Mouse (Mus musculus): Measurements from ENCODE around the gene Chit1. TPM values are rescaled to one million over a fixed set of nuclear protein-coding genes. Genes with fewer than 3 reads are reported as not detected.

Gene Chit1
- total and polyA plus RNA-seq, 2 experiments from 2014 or later, result 0.19 to 0.41 TPM

DNA sequence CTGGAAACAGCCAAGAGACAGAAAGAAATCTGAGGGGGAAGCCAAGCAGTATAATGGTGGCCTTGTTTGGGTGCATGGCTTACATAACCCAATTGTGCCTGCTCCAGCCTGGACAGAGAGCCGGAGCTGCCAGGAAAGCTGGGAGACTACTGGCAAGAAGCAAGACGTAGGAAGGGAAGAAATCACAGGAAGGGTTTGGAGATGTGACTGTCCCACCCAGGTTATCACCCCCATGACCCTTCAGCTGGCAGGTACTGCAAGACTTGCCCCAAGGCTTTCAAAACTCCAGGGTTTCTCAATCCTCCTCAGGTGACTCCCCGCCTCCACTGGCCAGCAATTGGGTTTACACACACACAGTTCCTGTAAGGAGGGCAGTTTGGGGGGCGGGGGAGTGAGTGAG is 71.0 kb downstream of the Chit1 start, which contains the start of gene Chil1:
Gene Chil1, plus strand, starts transcription at position 152 of the 400 bp plus-strand sequence.
- Histone ChIP-seq H3K4me1 (ENCODE audit: insufficient read depth) (no peaks in the 10 kb centered on the region; the same call in 1 of the 2 replicates), H3K4me3 (ENCODE audit: low read depth, low read length) (no peak within 1 kb of the TSS), H3K27ac (ENCODE audit: low read depth, low read length) (no peak within 1 kb of the TSS), H3K9me3 (ENCODE audit: low read length) (no peaks in the 10 kb centered on the region), H3K36me3 (ENCODE audit: insufficient read depth) (no peaks in the 10 kb centered on the region), H3K27me3 (ENCODE audit: insufficient read depth, low read length) (no peaks in the 10 kb centered on the region), H3K9ac (no peak within 1 kb of the TSS), H3K4me2 (ENCODE audit: low read depth) (no peak within 1 kb of the TSS)
- DNase-seq (no peak), ATAC-seq (peak; percentile 55)
- WGBS, result 42% methylated on average over 4 of the region's 4 CpGs
- no peak for TF ChIP-seq CTCF (IDR thresholded peaks at IDR 0.05; ENCODE audit: low read depth)

DNA sequence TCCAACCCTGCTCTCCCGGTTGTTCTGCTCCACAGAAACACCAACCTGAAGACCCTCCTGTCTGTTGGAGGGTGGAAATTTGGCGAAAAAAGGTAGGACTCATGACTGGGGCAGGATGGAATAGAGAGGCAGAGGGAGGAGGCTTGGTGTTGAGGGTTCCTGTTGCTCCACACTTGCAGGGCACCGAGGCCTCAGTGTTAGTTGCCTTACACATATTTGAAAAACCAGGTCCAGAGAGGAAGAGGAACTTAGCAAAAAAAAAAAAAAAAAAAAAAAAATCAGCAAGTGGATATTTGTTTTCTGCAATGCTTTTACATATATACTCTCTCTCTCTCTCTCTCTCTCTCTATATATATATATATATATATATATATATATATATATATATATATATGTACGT is 73.0 kb downstream of the Chit1 start:
- H3K4me3 ChIP-seq (ENCODE audit: low read depth, low read length), result no peak overlapping the region
- TF ChIP-seq CTCF (IDR thresholded peaks at IDR 0.05; ENCODE audit: low read depth), result no peak
- no peak for ATAC-seq
- H3K9ac ChIP-seq, result no peak overlapping the region
- no peak overlapping the region for H3K4me2 ChIP-seq (ENCODE audit: low read depth)
- DNase-seq, result no peak
- H3K27me3 ChIP-seq (ENCODE audit: insufficient read depth, low read length), result no peaks in the 10 kb centered on the region
- no peak overlapping the region for H3K27ac ChIP-seq (ENCODE audit: low read depth, low read length)
- peaks cover 5% of the 10 kb centered on the region for H3K4me1 ChIP-seq (ENCODE audit: insufficient read depth)
- H3K9me3 ChIP-seq (ENCODE audit: low read length), result no peaks in the 10 kb centered on the region
- no peaks in the 10 kb centered on the region for H3K36me3 ChIP-seq (ENCODE audit: insufficient read depth)
- 90% methylated on average over 4 of the region's 4 CpGs for WGBS

DNA sequence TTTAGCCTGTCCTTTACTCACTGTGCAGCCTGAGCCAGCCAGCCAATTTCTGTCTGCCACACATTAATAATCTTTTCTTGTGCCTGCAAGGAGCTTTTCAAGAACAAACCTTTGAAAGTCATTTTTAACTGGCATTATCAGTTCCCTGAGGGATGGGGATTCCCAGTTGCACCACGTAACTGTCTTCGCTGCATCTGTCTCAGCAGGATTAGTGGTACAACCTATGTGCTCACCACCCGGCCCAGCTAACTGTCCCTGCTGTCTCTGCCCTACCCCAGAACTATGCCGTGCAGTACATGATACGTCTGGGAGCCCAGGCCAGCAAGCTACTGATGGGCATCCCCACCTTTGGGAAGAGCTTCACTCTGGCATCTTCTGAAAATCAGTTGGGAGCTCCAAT is 77.2 kb downstream of the Chit1 start:
- Histone ChIP-seq H3K9me3 (ENCODE audit: low read length) (no peaks in the 10 kb centered on the region), H3K27ac (ENCODE audit: low read depth, low read length) (peak overlapping the region; percentile 40; the same call in 1 of the 2 replicates), H3K36me3 (ENCODE audit: insufficient read depth) (no peaks in the 10 kb centered on the region), H3K4me2 (ENCODE audit: low read depth) (no peak overlapping the region), H3K9ac (no peak overlapping the region), H3K27me3 (ENCODE audit: insufficient read depth, low read length) (no peaks in the 10 kb centered on the region), H3K4me3 (ENCODE audit: low read depth, low read length) (no peak overlapping the region), H3K4me1 (ENCODE audit: insufficient read depth) (peaks cover 5% of the 10 kb centered on the region; the same call in 1 of the 2 replicates)
- DNase-seq (no peak), ATAC-seq (no peak)
- 83% methylated on average over 5 of the region's 5 CpGs for WGBS
- TF ChIP-seq CTCF (IDR thresholded peaks at IDR 0.05; ENCODE audit: low read depth), result no peak

DNA sequence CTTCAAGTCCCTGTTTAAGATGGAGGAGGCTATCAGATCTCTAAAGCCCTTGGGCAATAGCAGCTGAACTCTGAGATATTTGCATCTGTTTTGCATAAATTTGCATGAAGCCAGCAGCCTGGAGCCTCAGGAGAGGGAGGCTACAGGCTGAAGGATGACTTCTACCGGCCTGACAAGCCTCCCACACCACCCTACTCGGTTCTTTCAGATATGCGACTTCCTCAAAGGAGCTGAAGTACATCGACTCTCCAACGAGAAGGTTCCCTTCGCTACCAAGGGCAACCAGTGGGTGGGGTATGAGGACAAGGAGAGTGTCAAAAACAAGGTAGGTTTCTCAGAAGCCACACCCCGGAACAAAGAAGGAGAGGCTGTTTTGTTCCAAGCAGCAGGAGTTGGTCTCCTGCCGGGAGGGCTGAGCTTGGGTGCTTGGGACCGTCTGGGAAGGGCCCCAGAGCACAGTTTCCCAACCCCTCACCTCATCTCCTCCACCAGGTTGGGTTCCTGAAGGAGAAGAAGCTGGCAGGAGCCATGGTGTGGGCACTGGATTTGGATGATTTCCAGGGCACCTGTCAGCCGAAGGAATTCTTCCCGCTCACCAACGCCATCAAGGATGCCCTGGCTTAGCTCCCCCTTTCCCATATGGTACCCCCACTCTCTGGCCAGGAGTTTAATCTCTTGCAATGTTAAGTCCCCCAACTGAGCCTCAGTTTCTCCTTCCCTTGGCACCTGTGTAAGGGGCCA is 78.1 kb downstream of the Chit1 start:
- peak; percentile 27; the same call in 1 of the 2 replicates for TF ChIP-seq CTCF (IDR thresholded peaks at IDR 0.05; ENCODE audit: low read depth)
- H3K4me2 ChIP-seq (ENCODE audit: low read depth), result no peak overlapping the region
- ATAC-seq (peak; percentile 62), DNase-seq (peak; percentile 30)
- no peaks in the 10 kb centered on the region for H3K27me3 ChIP-seq (ENCODE audit: insufficient read depth, low read length)
- peaks cover 5% of the 10 kb centered on the region; the same call in 1 of the 2 replicates for H3K4me1 ChIP-seq (ENCODE audit: insufficient read depth)
- H3K4me3 ChIP-seq (ENCODE audit: low read depth, low read length), result no peak overlapping the region
- 23% methylated on average over 12 of the region's 12 CpGs for WGBS
- H3K9ac ChIP-seq, result no peak overlapping the region
- H3K27ac ChIP-seq (ENCODE audit: low read depth, low read length), result no peak overlapping the region
- no peaks in the 10 kb centered on the region for H3K9me3 ChIP-seq (ENCODE audit: low read length)
- no peaks in the 10 kb centered on the region for H3K36me3 ChIP-seq (ENCODE audit: insufficient read depth)

DNA sequence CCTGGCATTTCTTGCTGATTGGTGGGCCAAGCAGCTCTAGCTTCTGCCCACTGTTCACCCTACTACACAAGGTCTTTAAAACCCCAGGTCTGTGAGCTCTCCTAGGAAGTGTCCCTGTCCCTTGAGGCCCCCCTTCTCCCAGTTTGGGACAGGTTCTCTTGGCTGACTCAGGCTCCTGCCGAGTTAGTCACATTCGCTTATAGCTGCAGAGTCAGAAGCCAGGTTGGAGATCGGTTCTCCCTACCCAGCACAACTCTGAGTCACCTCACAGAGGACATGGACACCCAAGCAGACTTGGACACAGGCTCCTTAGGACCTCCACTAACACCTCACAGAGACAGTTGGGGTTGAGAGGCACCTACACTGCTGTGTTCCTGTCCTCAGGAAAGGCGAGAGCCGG is 80.2 kb downstream of the Chit1 start:
- Histone ChIP-seq H3K27me3 (ENCODE audit: insufficient read depth, low read length) (no peaks in the 10 kb centered on the region), H3K4me3 (ENCODE audit: low read depth, low read length) (no peak overlapping the region), H3K9ac (no peak overlapping the region), H3K36me3 (ENCODE audit: insufficient read depth) (no peaks in the 10 kb centered on the region), H3K27ac (ENCODE audit: low read depth, low read length) (no peak overlapping the region), H3K9me3 (ENCODE audit: low read length) (no peaks in the 10 kb centered on the region), H3K4me1 (ENCODE audit: insufficient read depth) (peaks cover 5% of the 10 kb centered on the region; the same call in 1 of the 2 replicates), H3K4me2 (ENCODE audit: low read depth) (no peak overlapping the region)
- no peak for DNase-seq
- no peak for ATAC-seq
- no peak for TF ChIP-seq CTCF (IDR thresholded peaks at IDR 0.05; ENCODE audit: low read depth)
- 95% methylated on average over 5 of the region's 5 CpGs for WGBS

DNA sequence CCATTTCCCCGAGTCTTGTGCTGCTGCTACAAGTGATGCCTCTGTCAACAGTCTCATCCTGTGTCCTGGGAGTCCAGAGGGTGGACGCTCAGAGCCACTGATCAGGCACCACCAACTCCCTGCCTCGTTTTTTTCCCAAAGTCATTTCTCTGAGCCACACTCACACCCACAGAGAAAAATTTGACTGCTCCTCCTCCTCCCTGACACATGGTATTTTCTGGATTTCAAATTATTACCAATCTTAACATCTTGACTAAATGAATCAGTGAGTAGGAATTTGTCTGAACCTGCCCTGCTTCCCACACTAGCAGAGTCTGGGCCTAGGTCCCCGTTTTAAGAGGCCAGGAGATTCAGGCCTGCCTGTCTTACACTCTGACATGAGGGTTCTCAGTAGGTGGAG is 81.0 kb downstream of the Chit1 start:
- ATAC-seq (no peak), DNase-seq (no peak)
- TF ChIP-seq CTCF (IDR thresholded peaks at IDR 0.05; ENCODE audit: low read depth), result no peak
- Histone ChIP-seq H3K9me3 (ENCODE audit: low read length) (no peaks in the 10 kb centered on the region), H3K4me2 (ENCODE audit: low read depth) (no peak overlapping the region), H3K9ac (no peak overlapping the region), H3K27ac (ENCODE audit: low read depth, low read length) (no peak overlapping the region), H3K4me3 (ENCODE audit: low read depth, low read length) (no peak overlapping the region), H3K4me1 (ENCODE audit: insufficient read depth) (peaks cover 5% of the 10 kb centered on the region; the same call in 1 of the 2 replicates), H3K36me3 (ENCODE audit: insufficient read depth) (no peaks in the 10 kb centered on the region), H3K27me3 (ENCODE audit: insufficient read depth, low read length) (no peaks in the 10 kb centered on the region)
- WGBS, result 61% methylated on average over 4 of the region's 4 CpGs

DNA sequence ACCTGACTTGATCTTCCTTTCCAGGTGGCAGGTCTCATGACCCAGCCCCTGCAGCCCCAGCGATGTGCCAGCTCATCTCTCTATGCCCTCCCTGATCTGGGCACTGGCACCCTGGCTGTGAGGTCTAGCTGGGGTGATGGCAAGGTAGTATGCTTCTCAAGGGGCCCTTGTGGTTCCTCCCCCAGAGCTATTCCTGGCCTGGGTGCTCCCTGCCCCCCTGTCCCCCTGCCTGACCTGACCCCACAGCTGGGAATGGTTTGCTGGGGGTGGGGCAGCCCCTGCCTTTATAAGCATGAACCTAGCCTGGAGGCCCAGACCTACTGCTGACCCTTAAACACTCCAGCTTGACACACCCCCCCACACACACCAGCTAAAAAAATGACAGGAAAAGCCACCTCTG is 82.1 kb downstream of the Chit1 start, which contains the start of gene Mybph:
Gene Mybph, plus strand, starts transcription at position 323 of the 400 bp plus-strand sequence.
- 88% methylated on average over 1 of the region's 1 CpGs for WGBS
- Histone ChIP-seq H3K9ac (no peak within 1 kb of the TSS), H3K4me1 (ENCODE audit: insufficient read depth) (peaks cover 5% of the 10 kb centered on the region; the same call in 1 of the 2 replicates), H3K4me3 (ENCODE audit: low read depth, low read length) (no peak within 1 kb of the TSS), H3K4me2 (ENCODE audit: low read depth) (no peak within 1 kb of the TSS), H3K36me3 (ENCODE audit: insufficient read depth) (no peaks in the 10 kb centered on the region), H3K27ac (ENCODE audit: low read depth, low read length) (no peak within 1 kb of the TSS), H3K9me3 (ENCODE audit: low read length) (no peaks in the 10 kb centered on the region), H3K27me3 (ENCODE audit: insufficient read depth, low read length) (no peaks in the 10 kb centered on the region)
- DNase-seq, result no peak
- no peak for ATAC-seq
- TF ChIP-seq CTCF (IDR thresholded peaks at IDR 0.05; ENCODE audit: low read depth), result no peak
